In the genomic region with DNA sequence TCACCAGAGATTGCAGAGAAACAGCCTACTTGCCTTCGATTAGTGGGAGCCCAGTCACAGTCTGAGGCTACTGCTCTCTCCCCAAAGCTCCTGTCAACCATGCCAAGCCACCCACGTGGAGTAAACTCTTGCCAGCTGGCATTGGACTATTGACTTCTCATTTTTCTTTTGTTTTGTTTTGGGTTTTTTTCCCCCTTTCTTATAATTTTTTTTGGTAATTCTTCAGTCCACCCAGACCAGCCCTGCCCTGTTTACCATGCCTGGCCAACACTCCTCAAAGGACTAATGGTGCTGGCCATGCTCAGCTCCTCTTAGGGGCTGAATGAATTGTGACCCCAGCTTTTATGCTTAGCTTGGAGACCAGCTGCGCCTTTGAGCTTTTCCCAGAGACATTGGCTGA, we compare ENCODE assay signal across 9 mouse cellular contexts. TPM values are rescaled to one million over a fixed set of nuclear protein-coding genes. Genes with fewer than 3 reads are reported as not detected.
A peak's percentile ranks its signal among the peaks of the same experiment; 100 is the strongest.
DNase-seq lines count a peak whose midpoint lies in the region; ATAC-seq and TF ChIP-seq lines count a peak whose summit lies in the region.
"Had no signal": no experiment of that assay in that cellular context is flagged by ENCODE, and none has a peak within 500 bp of the region (broad histone marks: within the 10 kb centered on the region; RNA-seq: fewer than 3 reads in every experiment).

No protein-coding gene starts in this region.

- H3K4me3 ChIP-seq in neural tube, embryonic 11.5 days (ENCODE audit: low read depth, low read length) = no peak overlapping the region
- H3K4me3 ChIP-seq in layer of hippocampus, adult 2 months = no peak overlapping the region
- H3K4me3 ChIP-seq: heart, adult 2 months had no signal

- WGBS in neural tube, embryonic 11.5 days = 49% methylated on average over 3 of the region's 3 CpGs

- no peaks in the 10 kb centered on the region for H3K9me3 ChIP-seq in neural tube, embryonic 11.5 days (ENCODE audit: control insufficient read depth, low read length)

- no peaks in the 10 kb centered on the region for H3K36me3 ChIP-seq in neural tube, embryonic 11.5 days (ENCODE audit: control insufficient read depth, insufficient read depth, low read length)
- H3K36me3 ChIP-seq: G1E had no signal

- H3K27ac ChIP-seq in neural tube, embryonic 11.5 days (ENCODE audit: low read depth, low read length) = no peak overlapping the region
- H3K27ac ChIP-seq in layer of hippocampus, adult 2 months = peak overlapping the region; percentile 69
- H3K27ac ChIP-seq: heart, adult 2 months had no signal

- peak; percentile 42 for DNase-seq in neural tube, embryonic 11.5 days (ENCODE audit: low spot score)
- DNase-seq in neural tube, embryonic 10.5 days (ENCODE audit: extremely low spot score, low spot score) = no peak
- peak; percentile 92 to 95 for DNase-seq in cerebellum, postnatal 10 days
- DNase-seq in layer of hippocampus, adult 2 months (ENCODE audit: low spot score in 2 of 2) = peak; percentile 64
- peak; percentile 10 for DNase-seq in right cerebral cortex, postnatal 4 days
- no peak for DNase-seq in lung, postnatal 25 days (ENCODE audit: low spot score)
- no peak for DNase-seq in thymus, postnatal 14 days
- DNase-seq: heart, adult 2 months had no signal

- H3K4me1 ChIP-seq in neural tube, embryonic 11.5 days (ENCODE audit: control insufficient read depth, insufficient read depth, low read length) = 0 out of 2 replicates have a peak, but pooled peaks cover 2% of the 10 kb centered on the region

- no peak for TF ChIP-seq CTCF in layer of hippocampus, adult 2 months (conservative IDR thresholded peaks at IDR 0.05)

- H3K4me2 ChIP-seq in neural tube, embryonic 11.5 days (ENCODE audit: low read depth) = no peak overlapping the region

- H3K9ac ChIP-seq in neural tube, embryonic 11.5 days (ENCODE audit: low read length) = no peak overlapping the region

- ATAC-seq in neural tube, embryonic 11.5 days (ENCODE audit: insufficient read depth, low FRiP score, low TSS enrichment) = peak; percentile 79

- no peaks in the 10 kb centered on the region for H3K27me3 ChIP-seq in neural tube, embryonic 11.5 days (ENCODE audit: control insufficient read depth, insufficient read depth, low read length)

RNA-seq across cellular contexts. Expression of gene Lrrn1, which starts 27.4 kb away (rescaled TPM):
- 180 and 183 TPM in 2 replicates for polyA plus RNA-seq in neural tube, embryonic 11.5 days (2014; fragmentation: Nextera tagmentation; extraction: Ambion mirVana)
- 100 to 1,000 TPM in 1 of 2 experiments, 10 to 100 TPM in 1; 97.3 to 101 TPM for total RNA-seq in layer of hippocampus, adult 2 months (2021)
- total RNA-seq: G1E had no signal
- polyA plus RNA-seq: G1E had no signal

Comparison
In these comparisons a context has a peak if more than half of its experiments do, and no peak if none do; other contexts are left out.
1. DNase-seq: peak in neural tube, embryonic 11.5 days (single experiment), cerebellum, postnatal 10 days (2 of 2), layer of hippocampus, adult 2 months (2 of 2) and right cerebral cortex, postnatal 4 days (single experiment); none in neural tube, embryonic 10.5 days (single experiment), lung, postnatal 25 days (single experiment) and thymus, postnatal 14 days (single experiment).